Mouse (Mus musculus) right cerebral cortex, adult 18-20 months (tissue): Measurements from ENCODE around the gene Gm10392.
A peak's percentile ranks its signal among the peaks of the same experiment; 100 is the strongest.

Experiments used
- DNase-seq: peaks from one replicate; pipeline ENCODE4 v3.0.0; 2022; ENCODE audit warnings: mixed read lengths

The Gm10392 gene

DNA sequence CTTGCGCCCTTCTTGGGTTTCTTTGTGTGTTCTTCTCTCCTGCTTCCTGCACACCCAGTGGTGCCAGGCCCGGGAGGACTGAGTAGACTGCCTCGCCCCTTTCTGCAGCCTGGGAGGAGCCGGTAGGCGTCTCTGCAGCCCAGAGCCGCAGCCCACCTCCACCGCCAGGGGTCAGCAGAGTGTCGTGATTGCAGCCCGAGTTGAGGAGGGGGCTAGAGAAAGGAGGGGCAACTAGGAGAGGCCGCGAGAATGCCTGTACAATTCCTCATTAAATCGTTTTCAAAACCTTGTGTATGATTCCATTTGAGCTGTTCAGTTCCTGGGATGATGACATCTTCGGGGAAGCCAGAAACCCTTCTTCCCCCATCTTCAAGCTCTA lies 27.9 kb downstream of the Gm10392 start:
- DNase-seq: peak; percentile 89

DNA sequence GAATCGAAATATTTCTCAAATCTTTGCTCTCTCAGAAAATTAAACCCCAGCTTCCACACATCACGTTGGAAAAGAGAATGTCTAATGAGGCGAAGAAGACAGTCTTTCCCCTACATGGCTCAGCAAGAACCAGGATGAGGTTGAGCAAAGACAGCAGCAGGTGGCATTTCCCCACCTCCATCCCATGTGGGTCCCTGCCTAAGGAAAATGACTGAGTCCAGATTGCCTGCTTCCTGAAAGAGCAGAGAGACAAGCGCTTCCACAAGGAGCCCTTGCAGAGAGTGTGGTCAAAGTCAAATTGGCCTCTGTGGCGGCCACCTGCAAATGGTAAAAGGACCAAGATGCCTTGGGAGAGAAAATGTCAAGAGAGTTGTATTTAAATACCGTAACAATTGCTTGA lies 28.5 kb downstream of the Gm10392 start:
- no peak for DNase-seq

DNA sequence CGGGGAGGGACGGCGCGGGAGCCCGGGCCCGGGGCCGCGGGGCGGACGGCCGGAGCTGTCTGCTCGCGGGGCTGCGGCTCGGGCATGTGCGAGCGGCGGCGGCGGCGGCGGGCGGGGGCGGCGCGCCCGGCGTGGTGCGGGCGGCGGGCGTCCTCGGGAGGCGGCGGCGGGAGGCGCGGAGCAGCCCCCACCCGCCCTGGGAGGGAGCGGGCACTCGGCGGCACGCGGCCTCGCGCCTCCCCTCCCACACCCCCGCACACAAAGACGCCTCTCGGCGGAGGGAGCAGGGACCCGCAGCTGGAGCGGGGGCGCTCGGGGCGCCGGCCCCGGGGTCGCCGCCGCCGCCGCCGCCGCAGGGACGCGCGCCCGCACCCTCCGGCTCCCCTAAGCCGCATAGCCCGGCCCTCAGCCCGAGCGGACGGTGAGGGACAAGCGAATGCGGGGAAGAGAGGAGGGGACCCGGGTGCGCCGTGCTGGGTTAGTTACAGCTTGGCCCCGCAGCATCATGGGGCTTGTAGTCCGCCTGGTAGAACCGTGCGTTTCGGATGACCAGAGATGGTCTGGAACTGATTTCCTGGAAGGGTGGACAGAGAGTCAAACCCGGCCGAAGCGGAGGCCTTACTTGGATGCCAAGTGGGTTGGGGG lies 29.3 kb downstream of the Gm10392 start, which contains the start of gene Ankrd13b:
Gene Ankrd13b (minus strand): TSS at position 88 of the 645 bp plus-strand sequence.
- DNase-seq: peak; percentile 85

DNA sequence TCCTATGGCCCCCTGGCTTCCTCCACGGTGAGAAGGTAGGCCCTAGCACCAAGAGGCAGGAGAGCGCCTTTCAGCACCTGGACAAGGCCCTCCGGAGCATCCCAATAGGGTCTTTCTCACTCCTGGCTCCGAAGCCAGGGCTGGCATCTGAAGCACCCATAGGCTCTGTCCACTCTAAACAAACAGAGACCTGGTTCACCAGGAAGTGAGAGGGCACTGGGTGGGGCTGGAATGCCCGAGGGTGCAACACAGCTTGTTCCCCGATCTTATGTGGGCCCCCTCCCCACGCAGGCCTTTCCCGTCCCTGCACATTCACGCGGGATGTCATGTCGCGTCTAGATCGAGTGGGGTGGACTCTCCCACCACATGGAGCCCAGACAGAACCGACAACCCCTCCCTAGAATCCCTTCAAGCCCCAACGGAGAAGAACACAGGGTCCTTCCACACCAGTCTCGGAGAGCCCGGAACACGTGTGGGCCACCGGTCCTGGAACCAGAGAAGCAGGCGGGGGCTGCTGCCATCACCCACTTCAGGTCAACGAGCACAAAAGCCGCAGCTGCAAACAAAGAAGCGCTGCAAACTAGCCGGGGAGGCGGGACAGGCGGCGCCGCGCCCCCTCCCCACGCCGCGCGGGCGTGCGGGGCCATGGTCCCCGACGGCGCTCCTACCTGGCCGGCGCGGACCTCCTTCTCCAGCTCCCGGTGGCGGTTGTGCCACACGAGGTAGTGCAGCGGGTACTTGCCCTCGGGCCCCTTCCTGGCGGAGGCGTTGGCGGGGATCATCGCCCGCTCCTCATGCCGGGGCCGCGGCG lies 30.0 kb downstream of the Gm10392 start:
- DNase-seq: no peak

DNA sequence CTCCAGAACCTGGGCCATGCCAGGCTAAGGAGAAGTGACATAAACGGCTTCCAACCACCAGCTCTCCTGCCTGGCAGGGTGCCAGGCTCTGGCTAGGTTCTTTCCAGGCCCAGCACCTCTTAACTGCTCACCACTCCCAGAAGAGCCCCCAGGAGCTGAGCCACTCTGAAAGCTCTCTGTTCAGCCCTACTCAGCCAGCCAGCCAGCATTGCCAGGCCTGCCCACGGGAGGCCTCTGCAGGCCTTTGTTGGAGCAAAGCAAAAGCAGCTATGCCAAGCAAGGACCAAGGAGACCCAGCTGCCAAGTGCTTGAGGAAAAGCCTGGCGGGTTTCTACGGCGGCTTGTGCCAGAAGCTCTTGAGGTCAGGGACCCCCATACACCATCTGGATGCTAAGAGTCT lies 32.2 kb downstream of the Gm10392 start:
- DNase-seq: no peak

DNA sequence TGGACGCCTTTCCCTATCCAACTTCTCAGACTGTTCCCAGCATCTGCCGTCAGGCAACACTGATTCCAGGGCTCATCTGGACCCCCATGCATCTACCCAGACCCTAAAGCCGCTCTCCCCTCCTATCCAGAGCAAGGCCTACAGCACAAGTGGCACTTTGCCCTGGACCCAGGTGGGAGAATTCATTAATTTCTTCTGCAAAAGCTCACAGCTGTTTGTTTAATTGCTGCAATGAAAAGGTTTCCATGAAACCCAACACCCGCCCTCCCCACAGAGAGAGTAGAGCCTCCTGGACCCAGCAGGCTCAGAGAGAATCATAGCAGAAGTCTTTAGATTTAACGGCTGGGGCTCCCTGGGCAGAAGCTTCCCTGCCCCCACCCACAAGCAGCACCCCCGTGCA lies 33.8 kb downstream of the Gm10392 start:
- no peak for DNase-seq

DNA sequence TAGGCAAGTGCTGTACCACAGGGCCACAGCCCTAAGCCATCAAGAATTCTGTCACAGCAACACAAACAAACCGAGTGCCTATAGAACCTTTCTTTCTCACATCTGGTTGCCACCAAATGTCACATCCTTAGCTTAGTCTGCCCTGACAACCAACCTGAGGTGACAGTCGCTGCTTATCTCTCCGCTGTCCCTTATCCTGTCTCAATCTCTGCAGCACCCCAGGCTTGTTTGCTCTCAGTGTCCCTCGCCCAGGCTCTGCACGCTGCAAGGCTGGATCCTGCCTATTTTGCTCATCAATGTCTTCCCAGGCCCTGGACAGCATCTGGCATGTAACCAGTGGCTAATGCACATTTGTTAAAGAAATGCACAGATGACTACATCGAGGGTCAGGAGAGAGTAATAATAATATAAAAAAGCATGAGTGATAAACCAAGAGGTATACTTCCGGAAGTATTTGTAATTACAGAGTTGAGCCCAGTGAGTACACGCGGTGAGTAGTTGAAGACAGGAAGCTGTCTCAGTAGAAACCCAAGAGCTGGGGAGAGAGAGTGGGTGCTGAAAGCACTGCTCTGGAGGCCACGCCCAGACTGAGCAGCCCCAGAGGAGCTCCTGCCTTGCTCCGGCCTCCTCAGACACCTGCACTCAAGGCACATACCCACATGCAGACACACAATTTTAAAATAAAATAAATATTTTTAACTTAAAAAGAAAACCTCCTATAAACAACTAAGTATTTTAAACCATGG lies 35.3 kb downstream of the Gm10392 start:
- no peak for DNase-seq

DNA sequence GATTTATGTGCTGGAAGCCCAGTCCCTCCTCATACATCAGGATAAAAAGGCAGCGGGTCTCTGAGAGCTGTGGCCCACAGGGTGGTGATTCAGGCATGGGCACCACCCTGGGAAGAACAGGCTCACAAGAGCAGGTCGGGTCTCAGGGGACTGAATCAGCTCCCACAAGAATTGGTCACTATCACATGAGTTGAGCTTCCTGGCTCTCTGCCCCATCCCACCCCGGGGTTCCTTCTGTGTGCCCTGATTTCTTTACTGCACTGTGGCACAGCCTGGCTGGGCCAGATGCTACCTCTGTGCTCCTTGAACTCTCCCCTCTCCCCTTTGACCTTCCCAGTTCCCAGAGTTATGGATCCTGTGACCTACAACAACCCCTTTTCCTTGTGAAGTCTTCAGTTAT lies 36.0 kb downstream of the Gm10392 start:
- no peak for DNase-seq

DNA sequence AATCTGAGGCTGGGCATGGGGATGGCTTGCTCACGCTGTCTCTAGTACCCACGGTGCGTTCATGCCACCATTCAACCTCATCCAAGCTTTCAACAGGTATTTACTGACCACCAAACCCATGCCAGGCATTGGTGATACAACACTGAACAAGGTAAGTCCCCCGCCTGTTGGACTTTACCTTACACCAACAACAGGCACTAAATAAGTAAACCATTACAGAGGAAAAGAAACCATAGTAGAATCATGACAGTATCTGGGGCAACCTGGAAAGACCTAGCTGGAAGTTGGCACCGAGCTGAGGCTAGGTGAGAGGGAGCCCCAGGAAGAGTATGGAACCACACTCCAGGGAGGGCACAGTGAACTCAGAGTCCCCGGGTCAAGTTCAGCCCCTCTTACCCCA lies 42.1 kb downstream of the Gm10392 start:
- DNase-seq: no peak

DNA sequence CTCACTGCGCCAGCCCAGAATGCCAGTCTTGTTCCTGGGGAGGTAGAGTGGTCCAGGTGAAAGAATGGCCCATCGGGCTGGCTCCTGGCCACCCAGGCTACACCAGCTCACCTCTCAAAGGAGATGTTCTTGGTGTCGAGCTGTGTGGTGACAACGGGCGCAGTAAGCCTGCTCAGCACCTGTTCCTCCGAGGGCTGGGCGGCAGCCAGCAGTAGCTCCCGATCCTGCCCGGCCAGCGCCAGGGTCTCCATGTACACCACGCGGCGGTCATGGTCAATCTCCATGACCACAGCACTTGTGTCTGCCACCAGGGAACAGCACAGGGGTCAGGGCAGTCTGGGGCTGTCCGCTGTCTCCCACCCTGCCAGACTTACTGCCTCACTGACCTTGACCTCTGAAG lies 42.8 kb downstream of the Gm10392 start:
- no peak for DNase-seq

DNA sequence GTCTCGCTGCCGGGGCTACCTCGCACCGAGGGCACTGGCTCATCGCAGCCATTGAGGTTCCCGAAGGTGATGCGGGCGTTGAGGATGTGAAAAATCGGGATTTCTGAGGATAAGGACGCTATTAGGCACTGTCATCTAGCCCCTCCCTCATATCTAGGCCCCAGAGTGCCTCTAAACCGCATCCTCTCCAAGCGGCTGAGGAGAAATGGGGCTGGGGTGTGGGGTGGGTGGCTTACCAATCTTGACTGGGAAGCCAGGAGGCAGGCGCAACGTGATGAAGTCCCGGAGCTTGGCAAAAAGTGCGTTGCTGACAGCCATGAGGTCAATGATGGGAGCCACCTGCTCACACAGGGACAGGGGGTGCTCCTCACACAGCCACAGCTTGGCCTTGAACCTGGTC lies 46.2 kb downstream of the Gm10392 start:
- DNase-seq: no peak

DNA sequence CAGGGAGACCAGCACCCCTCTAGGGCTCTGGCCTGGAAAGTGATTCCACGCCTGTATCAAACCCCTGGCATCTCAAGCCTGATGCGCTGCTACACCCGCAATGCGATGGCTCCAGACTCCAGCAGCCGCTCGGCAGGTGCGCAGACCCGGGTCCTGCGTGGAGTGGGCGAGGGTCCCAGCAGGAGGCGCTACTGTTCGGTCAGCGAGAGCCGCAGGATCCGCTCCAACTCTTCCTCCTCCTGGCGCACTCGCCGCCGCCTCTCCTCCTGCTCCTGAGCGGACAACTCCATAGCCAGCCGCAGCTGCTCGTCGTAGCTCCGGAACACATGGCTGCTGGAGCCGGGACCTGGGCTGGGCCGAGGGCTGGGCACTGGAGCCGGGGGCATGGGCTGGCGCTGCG lies 47.6 kb downstream of the Gm10392 start:
- DNase-seq: no peak

DNA sequence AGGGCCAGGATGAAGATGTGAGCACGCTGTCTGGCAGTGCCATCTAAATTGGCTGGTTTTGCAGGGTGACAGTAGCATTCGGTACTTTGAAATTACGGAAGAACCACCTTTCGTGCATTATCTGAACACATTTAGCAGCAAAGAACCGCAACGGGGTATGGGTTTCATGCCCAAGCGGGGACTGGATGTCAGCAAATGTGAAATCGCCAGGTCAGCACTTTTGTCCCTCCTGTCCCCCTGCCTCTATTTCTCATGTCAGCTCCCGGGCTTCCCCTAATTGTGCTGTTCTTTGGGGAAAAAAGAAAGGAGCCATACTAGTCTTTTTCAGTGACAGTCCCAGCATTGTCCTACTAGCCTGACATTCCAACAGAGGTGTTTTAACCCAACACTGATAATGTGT lies 50.6 kb downstream of the Gm10392 start:
- no peak for DNase-seq

DNA sequence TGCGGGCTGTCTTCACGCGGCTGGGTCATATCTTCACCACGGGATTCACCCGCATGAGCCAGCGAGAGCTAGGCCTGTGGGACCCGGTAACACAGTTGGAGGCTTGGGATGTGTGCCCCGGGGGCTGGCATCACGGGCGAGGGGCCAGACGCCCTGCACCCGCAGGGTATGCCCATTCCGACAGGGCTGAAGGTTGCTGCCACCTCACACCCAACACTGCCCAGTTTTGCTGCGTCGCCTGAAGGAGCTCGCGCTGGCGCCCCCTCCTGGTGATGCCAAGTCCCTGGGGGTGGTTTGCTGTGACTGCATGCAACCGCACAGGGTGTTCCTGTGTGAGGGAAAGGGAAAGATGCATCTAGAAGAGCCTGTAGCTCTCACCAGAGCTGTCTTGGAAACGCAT lies 51.2 kb downstream of the Gm10392 start:
- DNase-seq: peak; percentile 72

DNA sequence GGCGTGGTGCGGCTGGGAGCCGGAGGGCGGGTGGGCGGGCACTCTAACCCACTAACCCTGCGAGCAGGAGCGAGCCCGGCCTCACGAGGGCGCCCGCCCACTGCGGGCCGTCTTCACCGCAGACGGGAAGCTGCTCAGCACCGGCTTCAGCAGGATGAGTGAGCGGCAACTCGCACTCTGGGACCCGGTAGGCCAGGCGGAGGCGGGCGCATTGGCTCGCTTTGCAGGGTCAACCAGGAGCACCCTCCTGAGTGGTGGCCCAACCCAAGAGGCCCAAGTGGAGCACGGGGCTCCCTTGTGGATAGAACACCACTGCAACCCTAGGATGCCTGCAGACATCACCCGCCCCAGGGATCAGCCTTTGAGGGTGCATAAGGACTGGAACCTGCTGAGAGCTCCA lies 51.8 kb downstream of the Gm10392 start:
- DNase-seq: peak; percentile 79
